Mouse (Mus musculus): Measurements from ENCODE around the gene Bnc1. TPM values are rescaled to one million over a fixed set of nuclear protein-coding genes. Genes with fewer than 3 reads are reported as not detected.

Bnc1 gene
- polyA plus RNA-seq, 1 experiment, result 0.06 TPM

GRCm38 (mm10) chr7:82022404-82022803 is 30.3 kb upstream of the Bnc1 start:
- no peak overlapping the region for H3K4me3 ChIP-seq (ENCODE audit: insufficient read depth, poor library complexity, severe bottlenecking)
- no peak overlapping the region for H3ac ChIP-seq (ENCODE audit: control insufficient read depth, insufficient read length, low read depth)
- TF ChIP-seq CTCF (IDR thresholded peaks at IDR 0.05; ENCODE audit: control insufficient read depth, insufficient read depth, insufficient read length) (no peak), USF1 (IDR thresholded peaks at IDR 0.05; ENCODE audit: low read depth) (peak; percentile 25)
- H3K36me3 ChIP-seq (ENCODE audit: control insufficient read depth, insufficient read depth), result peaks cover 5% of the 10 kb centered on the region
- no peaks in the 10 kb centered on the region for H3K79me2 ChIP-seq (ENCODE audit: control insufficient read depth, insufficient read depth)
- H3K27me3 ChIP-seq (ENCODE audit: control insufficient read depth, insufficient read depth, insufficient read length), result no peaks in the 10 kb centered on the region
- H3K79me3 ChIP-seq (ENCODE audit: low read depth), result no peaks in the 10 kb centered on the region

- Histone ChIP-seq H3K79me2 (ENCODE audit: control insufficient read depth, insufficient read depth) (no peaks in the 10 kb centered on the region), H3K36me3 (ENCODE audit: control insufficient read depth, insufficient read depth) (peaks cover 5% of the 10 kb centered on the region), H3K4me3 (ENCODE audit: insufficient read depth, poor library complexity, severe bottlenecking) (no peak overlapping the region), H3ac (ENCODE audit: control insufficient read depth, insufficient read length, low read depth) (no peak overlapping the region), H3K27me3 (ENCODE audit: control insufficient read depth, insufficient read depth, insufficient read length) (peaks cover 4% of the 10 kb centered on the region), H3K79me3 (ENCODE audit: low read depth) (no peaks in the 10 kb centered on the region)
- no peak for TF ChIP-seq MAX (IDR thresholded peaks at IDR 0.05)
- TF ChIP-seq FOSL1 (IDR thresholded peaks at IDR 0.05; ENCODE audit: insufficient read depth, low read length, poor library complexity, severe bottlenecking), result no peak
- TF ChIP-seq MYOG (IDR thresholded peaks at IDR 0.05; ENCODE audit: control insufficient read depth, extremely low read depth, insufficient read length), result no peak
- no peak for TF ChIP-seq CTCF (IDR thresholded peaks at IDR 0.05; ENCODE audit: control insufficient read depth, insufficient read depth, insufficient read length)
- TF ChIP-seq MYOD1 (IDR thresholded peaks at IDR 0.05; ENCODE audit: control insufficient read depth, insufficient read length, low read depth), result no peak
- no peak for TF ChIP-seq USF1 (IDR thresholded peaks at IDR 0.05; ENCODE audit: low read depth)
- no peak for TF ChIP-seq CEBPB (IDR thresholded peaks at IDR 0.05; ENCODE audit: low read depth)
Measured at GRCm38 (mm10) chr7:82018031-82018430, 25.9 kb upstream of the Bnc1 start.

- Histone ChIP-seq H3K27me3 (ENCODE audit: control insufficient read depth, insufficient read depth, insufficient read length) (peaks cover 12% of the 10 kb centered on the region), H3K4me3 (ENCODE audit: insufficient read depth, poor library complexity, severe bottlenecking) (no peak overlapping the region), H3ac (ENCODE audit: control insufficient read depth, insufficient read length, low read depth) (no peak overlapping the region), H3K79me2 (ENCODE audit: control insufficient read depth, insufficient read depth) (no peaks in the 10 kb centered on the region), H3K79me3 (ENCODE audit: low read depth) (no peaks in the 10 kb centered on the region), H3K36me3 (ENCODE audit: control insufficient read depth, insufficient read depth) (peaks cover 5% of the 10 kb centered on the region)
- no peak for TF ChIP-seq MAX (IDR thresholded peaks at IDR 0.05)
- TF ChIP-seq USF1 (IDR thresholded peaks at IDR 0.05; ENCODE audit: low read depth), result no peak
- no peak for TF ChIP-seq MYOD1 (IDR thresholded peaks at IDR 0.05; ENCODE audit: control insufficient read depth, insufficient read length, low read depth)
- no peak for TF ChIP-seq CEBPB (IDR thresholded peaks at IDR 0.05; ENCODE audit: low read depth)
- TF ChIP-seq FOSL1 (IDR thresholded peaks at IDR 0.05; ENCODE audit: insufficient read depth, low read length, poor library complexity, severe bottlenecking), result no peak
- TF ChIP-seq CTCF (IDR thresholded peaks at IDR 0.05; ENCODE audit: control insufficient read depth, insufficient read depth, insufficient read length), result no peak
- TF ChIP-seq MYOG (IDR thresholded peaks at IDR 0.05; ENCODE audit: control insufficient read depth, extremely low read depth, insufficient read length), result no peak
Measured at GRCm38 (mm10) chr7:82016751-82017710, 24.9 kb upstream of the Bnc1 start.

GRCm38 (mm10) chr7:82012472-82012871 is 20.4 kb upstream of the Bnc1 start:
- TF ChIP-seq MYOG (IDR thresholded peaks at IDR 0.05; ENCODE audit: control insufficient read depth, extremely low read depth, insufficient read length) (no peak), CTCF (IDR thresholded peaks at IDR 0.05; ENCODE audit: control insufficient read depth, insufficient read depth, insufficient read length) (no peak), MYOD1 (IDR thresholded peaks at IDR 0.05; ENCODE audit: control insufficient read depth, insufficient read length, low read depth) (no peak), USF1 (IDR thresholded peaks at IDR 0.05; ENCODE audit: low read depth) (no peak), MAX (IDR thresholded peaks at IDR 0.05) (no peak), CEBPB (IDR thresholded peaks at IDR 0.05; ENCODE audit: low read depth) (no peak), FOSL1 (IDR thresholded peaks at IDR 0.05; ENCODE audit: insufficient read depth, low read length, poor library complexity, severe bottlenecking) (no peak)
- Histone ChIP-seq H3ac (ENCODE audit: control insufficient read depth, insufficient read length, low read depth) (no peak overlapping the region), H3K27me3 (ENCODE audit: control insufficient read depth, insufficient read depth, insufficient read length) (peaks cover 16% of the 10 kb centered on the region), H3K4me3 (ENCODE audit: insufficient read depth, poor library complexity, severe bottlenecking) (no peak overlapping the region), H3K79me2 (ENCODE audit: control insufficient read depth, insufficient read depth) (no peaks in the 10 kb centered on the region), H3K36me3 (ENCODE audit: control insufficient read depth, insufficient read depth) (no peaks in the 10 kb centered on the region), H3K79me3 (ENCODE audit: low read depth) (no peaks in the 10 kb centered on the region)

GRCm38 (mm10) chr7:82011534-82012401 is 19.7 kb upstream of the Bnc1 start:
- no peak overlapping the region for H3K4me3 ChIP-seq (ENCODE audit: insufficient read depth, poor library complexity, severe bottlenecking)
- no peaks in the 10 kb centered on the region for H3K79me2 ChIP-seq (ENCODE audit: control insufficient read depth, insufficient read depth)
- TF ChIP-seq MYOG (IDR thresholded peaks at IDR 0.05; ENCODE audit: control insufficient read depth, extremely low read depth, insufficient read length) (no peak), FOSL1 (IDR thresholded peaks at IDR 0.05; ENCODE audit: insufficient read depth, low read length, poor library complexity, severe bottlenecking) (no peak), CEBPB (IDR thresholded peaks at IDR 0.05; ENCODE audit: low read depth) (no peak), MYOD1 (IDR thresholded peaks at IDR 0.05; ENCODE audit: control insufficient read depth, insufficient read length, low read depth) (no peak), CTCF (IDR thresholded peaks at IDR 0.05; ENCODE audit: control insufficient read depth, insufficient read depth, insufficient read length) (no peak), USF1 (IDR thresholded peaks at IDR 0.05; ENCODE audit: low read depth) (no peak), MAX (IDR thresholded peaks at IDR 0.05) (no peak)
- peaks cover 16% of the 10 kb centered on the region for H3K27me3 ChIP-seq (ENCODE audit: control insufficient read depth, insufficient read depth, insufficient read length)
- no peak overlapping the region for H3ac ChIP-seq (ENCODE audit: control insufficient read depth, insufficient read length, low read depth)
- no peaks in the 10 kb centered on the region for H3K36me3 ChIP-seq (ENCODE audit: control insufficient read depth, insufficient read depth)
- no peaks in the 10 kb centered on the region for H3K79me3 ChIP-seq (ENCODE audit: low read depth)
